Mouse (Mus musculus) limb, embryonic 12.5 days (tissue): ENCODE measurements around the gene Pafah2. TPM values are rescaled to one million over a fixed set of nuclear protein-coding genes. Genes with fewer than 3 reads are reported as not detected.

ENCODE experiments used
- microRNA-seq: library from miRNA; unstranded; fragments of <30 nt; microRNA quantifications from one replicate; pipeline ENCODE4, GENCODE M21; 2017
- polyA plus RNA-seq: library from polyadenylated mRNA; unstranded; fragments of >200 nt; fragmentation: Nextera tagmentation; extraction: Ambion mirVana; gene quantifications from 2 replicates; pipeline ENCODE4 v1.2.1, GENCODE M21; 2016

The Pafah2 gene
- polyA plus RNA-seq, 1 experiment from 2014 or later = 9.7 TPM

Small RNAs within 50 kb of the gene (microRNA-seq; reads per million reads assigned to microRNA genes)
- not detected for gene Gm23634

Other genes with a start within 250 kb of the Pafah2 start
- gene Cep85, start 209.2 kb upstream of the Pafah2 start, polyA plus RNA-seq = 36.4 and 38.3 TPM in 2 replicates
- gene Gm7534, start 193.3 kb upstream of the Pafah2 start, polyA plus RNA-seq = not detected in 2 replicates
- gene Catsper4, start 168.9 kb upstream of the Pafah2 start, polyA plus RNA-seq = not detected in 2 replicates
- 1.7 and 2.0 TPM in 2 replicates for gene Cnksr1, start 157.9 kb upstream of the Pafah2 start, polyA plus RNA-seq
- gene E130218I03Rik, start 152.7 kb upstream of the Pafah2 start, polyA plus RNA-seq = 0.78 and 0.96 TPM in 2 replicates
- 17.5 and 19.2 TPM in 2 replicates for gene Zfp593, start 150.7 kb upstream of the Pafah2 start, polyA plus RNA-seq
- not detected in 2 replicates for gene Gm30191, start 149.4 kb upstream of the Pafah2 start, polyA plus RNA-seq
- gene Grrp1, start 142.2 kb upstream of the Pafah2 start, polyA plus RNA-seq = 4.2 and 5.9 TPM in 2 replicates
- gene Pdik1l, start 108.4 kb upstream of the Pafah2 start, polyA plus RNA-seq = 23.9 and 24.6 TPM in 2 replicates
- 3.3 and 3.6 TPM in 2 replicates for gene Trim63, start 81.2 kb upstream of the Pafah2 start, polyA plus RNA-seq
- gene Slc30a2, start 53.1 kb upstream of the Pafah2 start, polyA plus RNA-seq = 0.06 and 0.15 TPM in 2 replicates
- 3.4 and 4.1 TPM in 2 replicates for gene Extl1, start 12.5 kb upstream of the Pafah2 start, polyA plus RNA-seq
- gene Stmn1, start 72.0 kb downstream of the Pafah2 start, polyA plus RNA-seq = 2,166 and 2,360 TPM in 2 replicates
- gene Paqr7, start 100.4 kb downstream of the Pafah2 start, polyA plus RNA-seq = 2.4 and 2.9 TPM in 2 replicates
- gene Aunip, start 114.7 kb downstream of the Pafah2 start, polyA plus RNA-seq = 15.8 and 16.5 TPM in 2 replicates
- gene Mtfr1l, start 139.1 kb downstream of the Pafah2 start, polyA plus RNA-seq = 118 TPM in 2 replicates
- gene Selenon, start 155.8 kb downstream of the Pafah2 start, polyA plus RNA-seq = 14.7 and 47.6 TPM in 2 replicates